Mouse (Mus musculus) gastrocnemius, postnatal 10 days (tissue): Measurements from ENCODE around the gene Fbn1. TPM values are rescaled to one million over a fixed set of nuclear protein-coding genes. Genes with fewer than 3 reads are reported as not detected.
A peak's percentile ranks its signal among the peaks of the same experiment; 100 is the strongest.

Experiments
- DNase-seq: peaks from one replicate; pipeline ENCODE4 v3.0.0; 2021; ENCODE audit warnings: mixed read lengths
- total RNA-seq, 2 experiments: library from RNA; stranded (reverse); gene quantifications; 2 replicates each; pipeline ENCODE4 v1.2.3; 2021

The Fbn1 gene
- total RNA-seq, 2 experiments from 2014 or later, result 212 to 274 TPM

DNA sequence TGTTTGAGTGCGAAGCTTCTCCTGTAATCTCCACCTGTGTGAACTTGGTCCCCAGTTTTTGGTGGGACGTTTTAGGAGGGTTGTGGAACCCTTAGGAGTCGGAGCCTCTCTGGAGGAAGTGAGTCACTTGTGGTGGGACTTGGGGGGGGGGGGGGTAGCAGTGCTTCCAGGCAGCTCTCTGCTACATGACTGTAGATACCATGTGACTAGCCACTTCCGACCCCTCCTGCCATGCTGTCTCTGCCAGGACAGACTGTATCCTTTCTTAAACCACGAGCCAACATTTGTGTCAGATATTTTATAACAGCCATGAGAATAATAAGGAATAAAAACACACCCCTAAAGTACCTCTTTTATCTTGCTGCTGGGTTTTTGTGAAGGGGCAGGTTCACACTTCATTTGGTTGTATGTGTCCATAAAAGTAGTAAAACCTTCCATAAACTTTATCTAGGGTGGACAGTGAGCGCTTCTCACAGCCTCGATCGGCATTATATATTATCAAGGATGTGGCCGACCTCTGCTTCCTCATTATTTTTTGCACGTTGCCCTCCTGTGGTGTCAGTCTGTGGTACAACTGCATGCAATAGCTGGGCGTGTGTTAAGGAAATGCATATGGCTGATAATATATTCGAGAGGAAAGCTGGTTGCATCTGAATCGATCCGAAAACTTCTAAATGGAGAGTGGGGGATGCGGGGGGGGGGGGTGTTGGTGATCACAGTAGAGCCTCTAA lies 51.6 kb downstream of the Fbn1 start:
- DNase-seq, result no peak

DNA sequence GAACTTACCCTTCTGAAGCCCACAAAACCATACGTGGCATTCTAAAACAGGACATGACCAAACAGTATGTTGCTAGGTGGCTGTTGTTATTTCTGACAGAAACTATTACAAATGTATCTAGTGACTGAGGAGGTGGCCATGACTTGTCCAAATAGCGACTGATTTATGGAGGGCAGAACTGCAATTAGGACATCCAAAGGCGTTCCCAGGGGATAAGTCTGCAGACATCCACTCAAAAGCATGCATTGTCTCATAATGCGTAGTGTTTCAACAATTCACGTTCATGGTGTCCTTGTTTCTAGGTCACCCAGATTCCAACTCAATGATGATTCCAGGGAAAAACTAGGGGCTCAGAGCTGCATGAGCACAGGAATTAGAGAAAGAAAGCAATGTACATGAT lies 53.0 kb downstream of the Fbn1 start:
- DNase-seq, result no peak

DNA sequence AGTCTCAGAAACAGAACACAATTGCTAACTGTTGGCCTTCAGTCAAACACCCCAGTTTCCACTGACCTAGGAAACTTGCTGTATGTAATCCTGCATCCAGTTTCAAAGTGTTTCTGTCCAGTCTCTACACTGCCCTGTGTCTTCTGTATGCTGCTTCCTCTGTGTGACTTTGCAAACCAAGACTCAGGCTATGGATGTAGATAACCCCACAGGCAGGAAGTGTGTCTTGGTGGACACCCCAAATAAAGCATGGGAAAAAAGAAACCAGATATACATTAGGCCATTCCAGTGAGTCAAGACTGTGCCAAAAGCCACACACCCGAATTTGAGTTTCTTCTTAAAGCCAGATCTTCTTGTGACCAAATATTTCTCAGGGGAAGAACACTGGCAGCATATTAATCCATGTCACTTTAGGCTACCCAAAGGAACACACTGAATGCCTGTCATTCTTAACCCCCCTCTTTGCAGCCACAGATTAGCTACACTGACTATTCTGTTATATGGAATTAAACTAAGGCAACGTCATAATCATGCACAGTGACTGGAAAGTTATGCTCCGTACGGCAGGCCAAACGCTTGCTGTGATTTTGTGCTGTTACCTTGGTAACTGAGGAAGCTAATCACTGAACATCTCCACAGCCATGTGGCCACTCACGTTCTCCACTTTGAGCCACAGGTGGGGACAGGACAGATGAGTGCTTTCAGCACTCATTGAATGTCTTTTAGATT lies 55.3 kb downstream of the Fbn1 start:
- no peak for DNase-seq

DNA sequence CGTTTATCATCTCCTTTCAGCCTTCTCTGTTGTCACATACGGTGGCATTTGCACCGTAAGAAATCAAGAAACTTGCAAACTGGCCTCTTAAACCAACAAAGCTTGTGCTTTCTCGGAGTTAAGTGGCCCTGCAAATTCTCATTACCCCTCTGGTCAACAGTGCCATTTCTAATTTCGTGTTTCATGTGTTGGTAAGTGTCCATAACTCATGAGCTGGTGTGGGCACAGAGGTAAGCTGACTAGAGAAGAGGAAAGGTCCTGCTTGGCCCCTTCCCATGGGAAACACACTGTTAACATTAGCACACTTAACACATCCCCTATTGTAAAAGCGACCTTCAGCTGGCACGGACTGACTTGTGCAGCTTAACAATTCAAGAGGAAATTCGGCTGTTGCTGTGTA lies 58.4 kb downstream of the Fbn1 start:
- no peak for DNase-seq

DNA sequence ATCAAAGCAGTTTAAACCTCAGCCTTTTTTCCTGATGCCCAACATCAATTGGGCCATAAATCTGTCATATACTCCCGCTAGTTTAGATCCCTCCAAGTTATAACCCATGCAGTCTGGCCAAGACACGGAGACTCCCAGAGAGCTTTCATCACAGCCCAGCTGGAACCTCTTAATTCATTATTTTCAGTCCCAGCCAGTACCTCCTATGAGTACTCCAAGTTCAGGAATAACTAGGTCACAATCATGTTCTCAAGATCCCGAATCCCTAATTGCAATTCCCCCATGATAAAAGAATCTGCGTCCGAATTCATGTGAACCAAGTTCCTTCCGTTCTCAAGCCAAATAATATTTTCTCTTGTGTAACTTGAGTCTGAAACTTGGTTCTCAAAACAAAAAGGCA lies 58.9 kb downstream of the Fbn1 start:
- DNase-seq, result no peak

DNA sequence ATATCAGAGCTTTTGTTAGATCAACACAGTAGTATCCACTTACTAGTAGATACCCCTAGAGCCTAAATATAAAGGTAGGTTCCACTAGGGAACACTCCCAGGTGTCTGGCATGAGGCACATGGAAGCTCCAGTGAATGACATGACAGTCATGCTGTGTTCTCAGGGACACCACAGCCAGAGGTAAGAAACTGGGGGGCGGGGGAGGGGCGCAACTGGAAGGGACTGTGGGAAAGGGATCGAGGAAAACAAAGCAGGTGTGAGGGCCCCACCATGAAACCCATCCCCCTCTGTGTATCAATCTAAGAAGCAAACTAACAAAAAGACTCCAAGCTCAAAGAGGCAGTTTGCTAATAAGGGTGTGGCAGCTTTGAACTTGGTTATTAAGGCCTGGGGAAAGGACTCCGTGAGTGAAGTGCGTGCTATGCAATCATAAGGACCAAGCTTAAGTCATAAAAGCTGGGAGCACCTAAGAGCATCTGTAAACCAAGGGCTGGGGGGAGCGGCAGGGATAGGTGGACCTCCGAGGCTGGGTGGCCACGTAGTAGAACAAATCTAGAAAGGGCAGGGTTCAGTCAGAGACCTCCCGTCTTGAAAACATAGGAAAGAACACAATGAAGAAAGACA lies 60.4 kb downstream of the Fbn1 start:
- no peak for DNase-seq

DNA sequence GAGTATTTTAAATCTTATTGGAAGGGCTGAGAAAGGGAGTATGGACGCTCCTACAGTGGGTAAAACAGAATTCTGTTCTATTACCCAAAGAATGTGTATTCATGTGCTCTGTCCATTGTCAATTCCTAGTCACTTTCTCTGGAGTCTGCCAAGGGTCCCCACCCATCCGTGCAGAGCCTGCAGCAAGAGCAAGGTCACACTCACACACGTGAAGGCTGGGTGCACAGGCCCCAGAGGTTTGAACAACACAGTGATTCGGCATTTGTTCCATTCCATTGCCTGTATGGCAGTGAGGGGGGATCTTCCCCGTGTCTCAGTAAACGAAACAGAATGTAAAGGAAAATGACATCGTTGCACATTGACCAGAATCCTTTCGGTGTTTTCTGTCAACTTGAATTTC lies 69.4 kb downstream of the Fbn1 start:
- no peak for DNase-seq

DNA sequence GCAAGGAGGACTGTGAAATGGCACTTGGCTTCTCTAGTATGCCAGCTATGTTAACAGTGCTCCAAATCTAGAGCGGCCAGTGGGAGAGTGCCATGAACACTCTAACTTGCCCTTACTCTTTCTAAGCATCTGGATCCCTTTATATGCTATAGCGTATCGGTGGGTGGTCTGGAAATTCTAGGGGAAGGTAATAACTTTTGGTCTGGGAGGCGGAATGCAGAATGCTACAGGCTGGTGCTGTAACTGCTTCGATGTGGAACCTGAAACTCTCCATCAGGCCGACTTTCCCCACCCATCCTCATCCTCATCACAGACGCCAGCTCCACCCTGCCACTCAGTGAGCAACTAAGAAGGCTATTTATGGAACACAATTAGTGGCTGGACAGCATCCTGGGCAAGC lies 71.6 kb downstream of the Fbn1 start:
- DNase-seq, result no peak

DNA sequence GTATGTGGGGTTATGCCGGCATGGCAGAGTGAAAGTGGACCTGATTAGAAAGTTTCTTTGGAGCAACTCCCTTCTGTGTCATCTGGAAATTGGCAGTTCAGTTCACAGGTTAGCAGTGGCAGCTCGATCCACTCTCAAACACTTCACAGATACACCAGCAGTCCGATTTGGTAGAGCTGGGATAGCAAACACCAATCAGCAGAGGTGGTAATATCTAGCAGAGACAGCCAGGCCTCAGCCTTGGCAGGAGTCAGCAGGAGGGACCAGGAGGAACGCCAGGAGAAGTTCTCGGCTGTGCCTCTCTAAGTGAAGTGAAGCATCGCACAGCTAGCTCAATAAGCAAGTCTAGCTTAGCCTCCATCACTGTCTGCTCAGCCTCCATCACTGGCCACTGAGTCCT lies 74.3 kb downstream of the Fbn1 start:
- DNase-seq, result no peak

DNA sequence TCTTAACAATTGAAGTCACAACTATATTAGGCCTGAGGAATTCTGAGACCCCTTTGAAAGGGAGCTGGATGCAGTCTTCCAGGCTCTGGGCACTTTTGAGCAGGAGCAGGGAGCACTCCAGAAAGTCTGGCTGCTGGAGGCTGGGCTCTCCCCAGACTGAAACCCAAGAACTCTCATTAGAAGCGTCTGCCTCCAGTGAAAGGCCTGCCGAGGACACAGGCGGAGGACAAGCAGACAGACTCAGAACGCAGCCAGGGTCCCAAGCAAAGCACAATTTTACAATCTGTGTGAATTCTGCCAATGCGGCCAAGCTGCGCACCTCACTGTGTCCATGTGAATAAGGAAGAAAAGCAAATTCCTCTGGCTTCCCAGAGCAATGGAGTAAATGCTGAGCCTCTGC lies 76.3 kb downstream of the Fbn1 start:
- DNase-seq, result no peak

DNA sequence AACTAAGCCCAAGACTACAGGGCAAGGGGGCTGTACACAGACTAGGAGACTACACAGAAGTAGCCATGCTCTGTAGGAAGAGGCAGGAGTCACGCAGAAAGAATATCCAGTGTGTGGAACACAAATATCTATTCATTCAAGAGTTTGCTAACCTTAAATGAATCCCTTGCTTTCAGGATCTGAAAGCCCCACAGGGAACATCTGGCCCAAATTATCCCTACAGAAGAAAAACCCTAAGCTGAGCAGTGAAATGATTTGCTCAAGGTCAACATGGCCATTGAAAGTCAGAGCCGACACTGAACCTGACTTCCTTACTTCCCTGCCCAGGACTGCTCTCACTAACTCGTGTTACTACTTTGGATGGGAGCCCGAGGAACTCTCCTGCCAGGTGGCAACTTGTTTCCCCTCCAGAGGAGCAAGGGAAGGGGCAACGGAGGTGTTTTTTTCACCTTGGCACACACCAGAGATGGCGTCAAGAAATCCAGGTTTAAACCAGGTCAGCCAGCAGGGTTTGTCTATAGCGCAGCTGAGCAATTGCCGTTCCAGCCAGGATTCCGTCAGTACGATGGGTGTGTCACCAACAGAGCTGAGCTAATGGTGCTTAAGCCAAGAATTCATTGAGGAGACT lies 78.9 kb downstream of the Fbn1 start:
- DNase-seq, result peak; percentile 57

DNA sequence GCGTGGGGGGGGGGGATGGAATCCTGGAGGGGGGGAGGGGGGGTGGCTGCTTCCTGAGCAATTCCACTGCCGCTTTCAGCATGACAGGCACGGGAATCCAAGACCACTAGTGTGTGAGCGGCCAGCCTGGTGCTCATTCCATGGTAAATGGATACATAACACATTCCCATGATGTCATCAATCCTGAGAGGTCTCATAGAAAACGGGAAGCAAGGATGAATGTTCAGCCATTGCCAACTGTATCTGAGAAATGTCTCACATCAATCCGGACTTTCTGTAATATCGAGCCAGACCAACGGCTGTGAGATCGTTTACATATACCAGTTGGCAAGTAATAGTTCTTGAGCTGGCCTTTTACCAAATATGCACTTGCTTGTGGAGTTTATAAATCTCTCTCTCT lies 87.2 kb downstream of the Fbn1 start:
- no peak for DNase-seq

DNA sequence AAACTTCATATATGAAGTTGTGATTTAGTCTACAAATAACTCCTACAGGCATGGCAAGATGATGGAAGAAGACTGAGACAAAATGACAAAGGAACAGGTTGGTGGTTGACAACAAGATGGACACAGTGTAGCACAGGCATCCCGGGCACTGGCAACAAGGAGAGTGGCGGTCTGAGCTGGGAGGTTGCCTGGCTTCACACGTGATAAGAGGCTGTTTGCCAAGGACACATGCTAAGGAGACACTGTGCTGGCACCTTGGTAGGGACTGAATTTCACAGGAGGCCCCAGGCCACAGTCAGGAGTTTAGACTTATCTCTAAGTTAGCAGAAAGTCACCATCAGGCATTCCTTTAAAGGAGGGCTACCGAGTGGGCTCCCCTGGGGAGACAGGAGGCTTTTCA lies 88.1 kb downstream of the Fbn1 start:
- DNase-seq, result no peak

DNA sequence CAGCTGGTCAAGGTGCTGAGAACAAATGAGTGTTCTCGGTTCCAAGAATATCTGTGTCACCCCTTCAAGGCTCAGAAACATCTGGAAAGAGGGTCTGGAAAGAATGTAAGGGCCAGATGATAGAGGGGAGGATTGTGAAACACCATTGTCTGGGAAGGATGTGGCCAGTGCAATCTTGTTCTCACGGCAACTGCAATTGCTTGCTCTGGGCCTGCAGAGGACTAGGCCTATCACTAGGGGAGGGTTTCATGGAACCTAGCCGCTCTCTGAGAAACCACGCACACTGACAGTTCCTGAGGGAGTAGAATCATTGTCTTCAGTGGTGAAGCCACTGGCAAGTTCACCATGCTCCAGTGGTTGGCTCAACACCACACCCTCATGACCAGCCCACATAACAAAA lies 89.2 kb downstream of the Fbn1 start:
- DNase-seq, result no peak

DNA sequence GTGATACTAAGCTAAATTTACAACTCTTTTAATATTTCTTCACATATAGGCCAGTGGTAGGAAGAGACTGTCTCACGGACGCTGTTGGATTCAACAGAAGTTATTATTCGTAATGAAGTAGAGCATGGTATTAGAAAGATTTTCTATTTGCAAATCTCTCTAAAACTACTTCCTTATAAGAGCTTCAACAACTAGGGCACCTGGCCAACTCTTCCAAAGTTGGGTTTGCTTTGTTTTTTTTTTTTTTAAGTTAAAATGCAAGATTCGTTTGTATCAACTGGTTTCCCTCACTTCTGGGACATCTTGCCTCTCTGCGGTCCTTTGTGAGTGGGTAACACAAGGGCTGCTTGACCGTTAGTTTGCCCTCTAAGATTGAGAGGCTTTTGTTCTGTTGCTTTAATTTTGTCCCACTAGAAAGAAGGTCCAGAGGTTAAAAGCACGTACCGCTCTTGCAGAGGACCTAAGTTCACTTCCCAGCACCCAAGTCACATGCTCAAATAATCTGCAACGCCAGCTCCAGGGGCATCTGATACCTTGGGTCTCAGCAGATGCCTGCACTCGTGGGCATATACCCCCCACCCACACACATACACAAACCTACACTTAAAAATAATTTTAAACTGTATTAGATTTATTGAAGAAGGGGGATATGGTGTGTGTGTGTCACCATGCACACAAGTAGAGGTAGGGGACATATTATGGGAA lies 91.1 kb downstream of the Fbn1 start:
- DNase-seq, result no peak

DNA sequence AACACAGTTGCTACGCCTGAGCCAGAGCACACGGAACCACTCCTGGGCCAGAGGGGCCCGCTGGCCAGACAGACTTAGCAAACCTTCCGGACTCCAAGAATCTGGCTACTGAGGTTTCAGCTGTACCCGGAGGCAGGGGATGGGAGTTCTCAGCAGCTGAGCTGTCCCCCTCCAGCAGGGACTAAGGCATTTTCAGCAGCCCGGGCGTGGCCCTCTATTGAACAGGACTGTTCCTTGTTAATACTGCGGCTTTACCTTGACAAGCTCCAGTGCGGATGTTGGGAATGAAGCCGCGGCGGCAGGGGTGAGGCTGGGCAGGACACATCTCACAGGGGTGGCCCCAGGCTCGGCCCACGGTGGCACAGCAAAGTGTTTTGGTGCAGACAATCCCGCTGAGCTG lies 95.4 kb downstream of the Fbn1 start:
- no peak for DNase-seq

DNA sequence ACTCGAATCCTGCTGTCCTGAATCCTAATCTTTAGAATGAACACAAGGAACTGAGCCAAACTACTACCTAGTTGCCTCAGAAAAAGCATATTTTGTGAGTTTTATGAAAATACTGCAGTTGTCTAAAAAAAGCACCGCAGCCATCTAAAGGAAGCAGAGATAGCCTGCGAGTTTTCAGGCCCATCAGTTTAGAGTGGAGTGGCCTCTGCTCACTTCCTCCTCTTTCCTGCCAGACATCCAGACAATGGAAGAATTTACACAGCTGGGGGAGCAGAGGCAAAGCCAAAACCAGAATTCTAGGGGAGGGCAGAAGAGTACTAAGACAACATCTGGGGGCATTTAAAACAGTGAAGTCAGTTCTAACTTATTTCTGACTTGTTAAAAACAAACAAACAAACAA lies 96.0 kb downstream of the Fbn1 start:
- no peak for DNase-seq

DNA sequence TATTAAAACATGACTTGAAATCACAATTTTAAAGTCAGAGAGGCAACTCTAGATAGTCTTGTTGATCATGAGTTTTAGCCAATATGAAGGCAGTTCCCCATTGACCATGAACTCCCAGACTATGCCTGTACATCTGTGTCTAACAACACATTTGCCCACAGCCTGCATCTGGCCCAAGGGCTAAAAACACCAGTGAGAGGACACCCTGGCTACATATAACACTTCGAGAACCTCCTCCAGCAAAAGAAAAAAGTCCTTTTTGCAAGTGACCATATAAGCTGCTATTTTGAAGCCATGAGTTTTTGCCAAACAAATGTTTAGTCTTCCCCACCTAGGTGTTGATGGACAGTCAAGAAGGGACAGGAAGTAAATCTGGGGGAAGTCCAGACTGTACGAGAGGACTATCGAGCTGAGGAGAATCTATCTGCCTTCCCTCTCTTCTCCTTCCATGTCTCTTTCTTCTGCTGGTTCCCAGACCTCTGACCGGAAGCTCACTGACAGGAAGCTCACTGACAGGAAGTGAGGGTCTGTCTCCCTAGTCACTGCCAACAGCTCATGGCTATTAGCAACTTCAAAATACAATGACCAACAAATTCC lies 103.2 kb downstream of the Fbn1 start:
- no peak for DNase-seq

DNA sequence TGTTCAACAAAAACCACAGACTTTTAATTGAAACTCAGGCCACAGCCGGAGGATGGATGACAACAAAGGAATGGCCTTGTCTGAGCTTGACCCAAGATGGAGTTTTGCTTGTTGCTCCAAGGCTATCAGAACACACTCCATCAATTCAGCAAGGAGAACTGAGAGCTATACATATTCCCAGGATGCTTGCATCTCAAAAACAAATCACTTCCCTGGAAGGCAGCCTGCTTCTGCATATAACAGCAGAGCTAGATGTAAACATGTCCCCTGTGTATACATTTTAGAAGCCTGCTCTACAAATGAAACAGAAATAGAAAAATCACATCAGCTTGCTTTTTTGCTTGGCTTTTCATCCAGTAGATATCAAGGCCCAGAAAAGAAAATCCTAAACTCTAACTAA lies 105.5 kb downstream of the Fbn1 start:
- no peak for DNase-seq

DNA sequence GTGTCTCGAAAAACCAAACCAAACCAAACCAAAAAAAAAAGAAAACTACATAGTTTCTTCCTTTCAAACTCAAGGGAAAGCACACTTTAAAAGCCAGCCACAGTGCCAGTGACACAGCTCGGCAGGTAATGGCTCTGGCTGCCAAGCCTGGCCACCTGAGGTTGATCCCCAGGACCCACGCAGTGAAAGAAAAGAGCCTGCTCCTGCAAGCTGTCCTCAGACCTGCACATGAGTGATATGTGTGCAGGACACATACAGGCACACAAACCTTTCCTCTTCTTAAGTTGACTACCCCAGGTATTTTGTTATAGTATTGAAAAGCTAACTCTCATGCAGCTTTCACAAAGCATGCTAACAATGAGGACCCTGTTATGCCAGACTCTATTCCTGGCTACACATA lies 107.7 kb downstream of the Fbn1 start:
- no peak for DNase-seq

DNA sequence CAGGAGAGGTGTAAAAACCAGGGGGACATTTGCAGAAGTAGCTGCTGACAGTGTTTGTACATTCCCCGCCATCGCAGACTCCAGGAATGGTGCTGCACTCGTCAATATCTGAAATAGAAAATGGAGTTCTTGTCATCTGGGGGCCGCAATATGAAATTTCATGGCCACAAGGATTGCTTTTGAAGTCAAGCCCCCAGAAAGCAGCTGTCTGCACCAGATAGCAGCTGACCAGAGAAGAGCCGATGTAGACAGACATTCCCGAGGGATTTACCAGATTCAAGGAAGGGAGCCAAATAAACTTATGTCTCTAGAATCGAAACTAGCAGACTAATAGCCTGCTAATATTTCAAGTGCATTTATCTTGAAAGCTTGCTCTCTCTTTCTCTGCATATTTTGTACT lies 110.0 kb downstream of the Fbn1 start:
- no peak for DNase-seq

DNA sequence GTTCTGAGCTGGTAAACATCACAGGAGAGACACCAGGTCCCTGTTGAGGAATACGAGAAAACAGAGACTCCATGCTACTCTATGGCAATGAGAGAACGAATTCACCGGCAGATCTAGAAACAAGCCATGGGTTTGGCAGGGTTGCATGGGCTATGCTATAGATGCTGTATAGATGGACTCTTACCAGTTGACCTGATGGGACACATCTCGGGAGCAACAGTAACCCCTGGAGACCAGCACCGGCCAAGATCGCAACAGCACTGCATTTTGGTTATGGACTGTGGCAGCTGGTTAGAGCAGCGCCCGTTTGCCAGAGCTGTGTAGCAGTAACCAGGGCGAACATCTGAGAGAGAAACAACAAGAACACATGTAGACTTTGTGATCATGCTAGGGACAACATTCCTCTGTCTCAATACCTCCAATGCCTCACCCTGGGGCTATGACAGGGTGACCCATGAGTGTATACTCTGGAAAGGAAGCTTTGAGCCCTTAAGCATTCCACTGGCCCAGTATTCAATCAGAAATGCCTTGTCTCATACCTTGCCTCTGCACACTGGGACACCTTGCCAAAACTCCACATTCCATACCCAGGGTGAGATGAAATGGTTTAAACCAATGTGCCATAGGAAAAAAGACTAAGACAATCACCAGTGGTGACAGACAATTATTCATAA lies 113.2 kb downstream of the Fbn1 start:
- no peak for DNase-seq
